Mouse (Mus musculus) fibroblast of lung, adult 2 months (primary cell): ENCODE measurements around the gene Uspl1.

ENCODE experiments used
- DNase-seq: peaks from one replicate; pipeline ENCODE4 v3.0.0-alpha.2; 2011; ENCODE audit warnings: low read depth

Uspl1 gene

GRCm38 (mm10) chr5:149212806-149213205 is 28.7 kb downstream of the Uspl1 start:
- no peak for DNase-seq

GRCm38 (mm10) chr5:149215540-149215939 is 31.4 kb downstream of the Uspl1 start:
- no peak for DNase-seq

GRCm38 (mm10) chr5:149217524-149218357 is 33.6 kb downstream of the Uspl1 start:
- no peak for DNase-seq

- no peak for DNase-seq
These were observed 35.3 kb downstream of the Uspl1 start for GRCm38 (mm10) chr5:149219493-149219892.

- DNase-seq: no peak
These were observed 37.2 kb downstream of the Uspl1 start for GRCm38 (mm10) chr5:149221355-149221754.

GRCm38 (mm10) chr5:149224666-149225065 is 40.5 kb downstream of the Uspl1 start:
- DNase-seq: no peak

GRCm38 (mm10) chr5:149228700-149229618 is 44.8 kb downstream of the Uspl1 start:
- peak; percentile 89 for DNase-seq

GRCm38 (mm10) chr5:149229619-149230339 is 45.6 kb downstream of the Uspl1 start:
- no peak for DNase-seq

GRCm38 (mm10) chr5:149235002-149235401 is 50.9 kb downstream of the Uspl1 start:
- no peak for DNase-seq

- DNase-seq: no peak
These were observed 53.2 kb downstream of the Uspl1 start for GRCm38 (mm10) chr5:149237221-149237950.

- no peak for DNase-seq
These were observed 58.3 kb downstream of the Uspl1 start for GRCm38 (mm10) chr5:149242467-149242866.

GRCm38 (mm10) chr5:149243053-149243452 is 58.9 kb downstream of the Uspl1 start:
- DNase-seq: no peak

- DNase-seq: no peak
These were observed 61.3 kb downstream of the Uspl1 start for GRCm38 (mm10) chr5:149245391-149245964.

- DNase-seq: no peak
These were observed 61.9 kb downstream of the Uspl1 start for GRCm38 (mm10) chr5:149245965-149246470.

- no peak for DNase-seq
These were observed 63.1 kb downstream of the Uspl1 start for GRCm38 (mm10) chr5:149247047-149247904.

- no peak for DNase-seq
These were observed 68.2 kb downstream of the Uspl1 start for GRCm38 (mm10) chr5:149252303-149252702.

GRCm38 (mm10) chr5:149253491-149253890 is 69.3 kb downstream of the Uspl1 start:
- DNase-seq: no peak

- no peak for DNase-seq
These were observed 71.4 kb downstream of the Uspl1 start for GRCm38 (mm10) chr5:149255522-149255921.

- no peak for DNase-seq
These were observed 73.5 kb downstream of the Uspl1 start for GRCm38 (mm10) chr5:149257518-149258281.
